ENCODE assay signal across 23 mouse cellular contexts in genomic region chr8:81353460-81353859, GRCm38 (mm10). TPM values are rescaled to one million over a fixed set of nuclear protein-coding genes. Genes with fewer than 3 reads are reported as not detected.
DNase-seq lines count a peak whose midpoint lies in the region; ATAC-seq and TF ChIP-seq lines count a peak whose summit lies in the region.
"Had no signal": no experiment of that assay in that cellular context is flagged by ENCODE, and none has a peak within 500 bp of the region (broad histone marks: within the 10 kb centered on the region; RNA-seq: fewer than 3 reads in every experiment).

No protein-coding gene starts in this region.

- dilution Hi-C loops in CH12.LX (cut with MboI; ENCODE audit: extremely low pct_ligation_motif_present, extremely low pct_unique_long_range_greater_than_20kb, low sequenced_read_pairs) = no loop called here

- no peaks in the 10 kb centered on the region for H3K9me3 ChIP-seq in CH12.LX (replicated peaks; ENCODE audit: low read length)
- H3K9me3 ChIP-seq: embryonic facial prominence, embryonic 15.5 days; forebrain, embryonic 10.5 days; heart, embryonic 12.5 days; hindbrain, embryonic 10.5 days; hindbrain, embryonic 15.5 days had no signal

- 0 out of 2 replicates have a peak, but pooled peaks cover 3% of the 10 kb centered on the region for H3K79me2 ChIP-seq in CH12.LX (replicated peaks; ENCODE audit: control insufficient read depth, extremely low read depth, insufficient read depth, poor library complexity, severe bottlenecking)

- no peak overlapping the region for H3K9ac ChIP-seq in CH12.LX (ENCODE audit: insufficient read depth, low read depth)
- H3K9ac ChIP-seq: embryonic facial prominence, embryonic 15.5 days; heart, embryonic 12.5 days; hindbrain, embryonic 15.5 days had no signal

- TF ChIP-seq RAD21 in CH12.LX (IDR thresholded peaks at IDR 0.05; ENCODE audit: low read depth, low read length) = no peak

- H3K36me3 ChIP-seq in CH12.LX (replicated peaks in 1 of 2; ENCODE audit: control insufficient read depth in 1 of 2, insufficient read depth in 1 of 2, low read length in 1 of 2) = peaks cover 3 to 9% of the 10 kb centered on the region in 2 experiments
- H3K36me3 ChIP-seq: embryonic facial prominence, embryonic 15.5 days; forebrain, embryonic 10.5 days; heart, embryonic 12.5 days; hindbrain, embryonic 10.5 days; hindbrain, embryonic 15.5 days had no signal

- in situ Hi-C loops in CH12.LX (cut with MboI; ENCODE audit: low pct_ligation_motif_present, low pct_unique_long_range_greater_than_20kb, low sequenced_read_pairs) = loop anchor here (25.0 kb wide), 1 partner anchor 259 kb away; no protein-coding TSS in a partner anchor

- DNase-seq in spleen, adult 18-20 months = peak; percentile 42 to 55
- no peak for DNase-seq in spleen, postnatal 4 days (ENCODE audit: low spot score in 2 of 2)
- DNase-seq in CH12.LX (ENCODE audit: extremely low read depth) = peak; percentile 77
- peak; percentile 80 to 82 for DNase-seq in spleen, postnatal 36 days (ENCODE audit: low spot score in 2 of 2)
- DNase-seq in adrenal gland, adult 8-10 months = no peak
- DNase-seq in layer of hippocampus, postnatal 36 days = no peak
- DNase-seq: adrenal gland, postnatal 14 days; cerebellum, adult 11-12 months; cerebellum, adult 9-10 months; cerebellum, postnatal 25 days; gastrocnemius, adult 2 months; gastrocnemius, postnatal 25 days had no signal

- no peak for TF ChIP-seq CTCF in CH12.LX (conservative IDR thresholded peaks at IDR 0.05 in 1 of 2, IDR thresholded peaks at IDR 0.05 in 1 of 2; ENCODE audit: low read depth in 2 of 2, low read length in 2 of 2)

- no peak overlapping the region for H3K4me2 ChIP-seq in CH12.LX (ENCODE audit: insufficient read depth, low read depth, poor library complexity, severe bottlenecking)
- H3K4me2 ChIP-seq: embryonic facial prominence, embryonic 15.5 days; heart, embryonic 12.5 days; hindbrain, embryonic 15.5 days had no signal

- no peak overlapping the region for H3K27ac ChIP-seq in CH12.LX (ENCODE audit: insufficient read depth, low read depth)
- H3K27ac ChIP-seq: embryonic facial prominence, embryonic 15.5 days; forebrain, embryonic 10.5 days; gastrocnemius, adult 2 months; hindbrain, embryonic 10.5 days; hindbrain, embryonic 15.5 days had no signal

- no peak for TF ChIP-seq POLR2A in CH12.LX (IDR thresholded peaks at IDR 0.05; ENCODE audit: low read depth, low read length)

- peak overlapping the region in 1 of 3 experiments; percentile 48 for H3K4me3 ChIP-seq in CH12.LX (replicated peaks in 1 of 3; ENCODE audit: low read depth in 2 of 3, low read length in 2 of 3, poor library complexity in 1 of 3)
- H3K4me3 ChIP-seq: embryonic facial prominence, embryonic 15.5 days; erythroblast, embryonic 14.5 days; forebrain, embryonic 10.5 days; gastrocnemius, adult 2 months; heart, embryonic 12.5 days; hindbrain, embryonic 10.5 days; hindbrain, embryonic 15.5 days had no signal

- 0 out of 2 replicates have a peak, but pooled peaks have one; percentile 22 for ATAC-seq in common myeloid progenitor, adult 5-6 weeks (replicated peaks; ENCODE audit: low read depth, poor library complexity, severe bottlenecking)
- no peak for ATAC-seq in activated CD4-positive, CD25-positive, alpha-beta regulatory T cell, adult 4 months
- ATAC-seq: CD4-positive, CD25-positive, alpha-beta regulatory T cell, adult 4 months; forebrain, embryonic 14.5 days; Patski had no signal

- peaks cover 11 to 39% of the 10 kb centered on the region in 2 experiments for H3K4me1 ChIP-seq in CH12.LX (ENCODE audit: control insufficient read depth in 1 of 2, insufficient read depth in 2 of 2)
- H3K4me1 ChIP-seq: embryonic facial prominence, embryonic 15.5 days; forebrain, embryonic 10.5 days; heart, embryonic 12.5 days; hindbrain, embryonic 10.5 days; hindbrain, embryonic 15.5 days had no signal

- peak; percentile 98 for TF ChIP-seq EP300 in CH12.LX (IDR thresholded peaks at IDR 0.05; ENCODE audit: low read length)

- H3K27me3 ChIP-seq in CH12.LX (replicated peaks) = no peaks in the 10 kb centered on the region
- H3K27me3 ChIP-seq: embryonic facial prominence, embryonic 15.5 days; hindbrain, embryonic 15.5 days; Patski had no signal

TF ChIP-seq in CH12.LX, 34 proteins besides CTCF, POLR2A, EP300 and RAD21:
- peak; percentile 64 for TF ChIP-seq ETS1 (conservative IDR thresholded peaks at IDR 0.05; ENCODE audit: low read depth, low read length)
- TF ChIP-seq JUND (conservative IDR thresholded peaks at IDR 0.05; ENCODE audit: low read depth, low read length) = no peak; the same call in 1 of the 2 replicates
- no peak for TF ChIP-seq TBP (conservative IDR thresholded peaks at IDR 0.05; ENCODE audit: low read depth, low read length)
- peak; percentile 4; the same call in 1 of the 2 replicates for TF ChIP-seq SMC3 (IDR thresholded peaks at IDR 0.05; ENCODE audit: low read depth, low read length)
- no peak for TF ChIP-seq NRF1 (IDR thresholded peaks at IDR 0.05; ENCODE audit: low read depth, low read length)
- TF ChIP-seq IRF4 (IDR thresholded peaks at IDR 0.05; ENCODE audit: low read depth, low read length) = peak; percentile 98
- TF ChIP-seq MEF2A (IDR thresholded peaks at IDR 0.05; ENCODE audit: borderline replicate concordance, low read depth, low read length) = peak; percentile 69; the same call in 1 of the 2 replicates
- no peak for TF ChIP-seq POLR2AphosphoS2 (IDR thresholded peaks at IDR 0.05; ENCODE audit: low read depth, low read length)
- no peak for TF ChIP-seq PAX5 (IDR thresholded peaks at IDR 0.05; ENCODE audit: low read length)
- TF ChIP-seq ZNF384 (IDR thresholded peaks at IDR 0.05; ENCODE audit: low read depth, low read length) = no peak
- no peak for TF ChIP-seq KAT2A (IDR thresholded peaks at IDR 0.05; ENCODE audit: insufficient replicate concordance, low read length)
- no peak; the same call in 1 of the 2 replicates for TF ChIP-seq RCOR1 (conservative IDR thresholded peaks at IDR 0.05; ENCODE audit: low read depth, low read length)
- peak; percentile 100 for TF ChIP-seq TCF12 (IDR thresholded peaks at IDR 0.05; ENCODE audit: low read depth, low read length)
- TF ChIP-seq USF2 (conservative IDR thresholded peaks at IDR 0.05; ENCODE audit: low read depth, low read length) = no peak
- TF ChIP-seq ZC3H11A (IDR thresholded peaks at IDR 0.05; ENCODE audit: low read depth, low read length) = no peak
- no peak for TF ChIP-seq JUN (IDR thresholded peaks at IDR 0.05; ENCODE audit: insufficient read depth, low read depth, low read length)
- peak; percentile 76 for TF ChIP-seq MYC (IDR thresholded peaks at IDR 0.05; ENCODE audit: low read depth, low read length)
- TF ChIP-seq BHLHE40 (IDR thresholded peaks at IDR 0.05; ENCODE audit: low read depth, low read length) = peak; percentile 85

RNA-seq across cellular contexts. Expression of gene Inpp4b, which starts 11.1 kb away (rescaled TPM):
- total RNA-seq in CH12.LX (2012; rRNA removed) (4.7 and 4.9 TPM in 2 replicates), CH12.LX (2014; rRNA removed) (3.4 TPM in 2 replicates)
- 3.0 and 3.7 TPM in 2 replicates for polyA plus RNA-seq in CH12.LX (2012; ENCODE audit: insufficient read length, low read depth)
- total RNA-seq in common myeloid progenitor, adult 5-6 weeks (2017) = 3.5 and 5.7 TPM in 2 replicates
- 10 to 100 TPM in 2 of 4 experiments, 1 to 10 TPM in 2; 5.6 to 11.1 (median 9.3) TPM for total RNA-seq in adrenal gland, adult 8-10 months (2022)
- 10 to 100 TPM; 10.2 to 11.0 TPM for total RNA-seq in layer of hippocampus, postnatal 36 days (2021)
- 100 to 1,000 TPM; 446 to 456 TPM for polyA plus RNA-seq in activated CD4-positive, CD25-positive, alpha-beta regulatory T cell, adult 4 months (2017; shearing (Covaris generic))
- polyA plus RNA-seq: erythroblast, embryonic 14.5 days had no signal

Comparison
In these comparisons a context has a peak if more than half of its experiments do, and no peak if none do; other contexts are left out.
1. DNase-seq: peak in spleen, adult 18-20 months (2 of 2), CH12.LX (single experiment) and spleen, postnatal 36 days (2 of 2); none in spleen, postnatal 4 days (0 of 2), adrenal gland, adult 8-10 months (single experiment) and layer of hippocampus, postnatal 36 days (0 of 2).